Mouse (Mus musculus) myocyte (in vitro differentiated cells): ENCODE measurements around the gene Plekhb1.

Experiments
- CEBPB ChIP-seq: IDR thresholded peaks from 2 replicates; pipeline ENCODE4 v1.6.1; 2011; ENCODE audit warnings: mild to moderate bottlenecking, moderate library complexity; ENCODE audit not compliant: poor library complexity, insufficient read depth, severe bottlenecking
- E2F4 ChIP-seq: IDR thresholded peaks from one replicate; pipeline ENCODE4 v1.6.1; 2011; ENCODE audit warnings: mild to moderate bottlenecking, control low read depth, moderate library complexity; ENCODE audit not compliant: insufficient read depth
- MAX ChIP-seq: IDR thresholded peaks from one replicate; pipeline ENCODE4 v1.6.1; 2011; ENCODE audit warnings: low read depth, mild to moderate bottlenecking, control low read depth
- MYOD1 ChIP-seq, 3 experiments: IDR thresholded peaks; one replicate each; pipeline ENCODE4 v1.6.1; 2011; ENCODE audit warnings: control low read depth in 2 of 3, low read depth in 2 of 3, mild to moderate bottlenecking in 2 of 3, moderate library complexity in 1 of 3; ENCODE audit not compliant: insufficient read length in 2 of 3, control insufficient read depth in 1 of 3
- MYOG ChIP-seq, 3 experiments: IDR thresholded peaks; one replicate each; pipeline ENCODE4 v1.6.1; 2011; ENCODE audit warnings: control low read depth in 2 of 3, low read depth in 2 of 3, mild to moderate bottlenecking in 2 of 3; ENCODE audit not compliant: insufficient read length in 2 of 3, control insufficient read depth in 1 of 3, insufficient read depth in 1 of 3
- POLR2A ChIP-seq: IDR thresholded peaks from one replicate; pipeline ENCODE4 v1.6.1; 2011; ENCODE audit warnings: low read depth, mild to moderate bottlenecking, control low read depth, moderate library complexity; ENCODE audit not compliant: insufficient read length
- POLR2AphosphoS2 ChIP-seq: IDR thresholded peaks from one replicate; pipeline ENCODE4 v1.6.1; 2011; ENCODE audit warnings: low read depth, control low read depth; ENCODE audit not compliant: insufficient read length
- REST ChIP-seq: IDR thresholded peaks from one replicate; pipeline ENCODE4 v1.6.1; 2011; ENCODE audit warnings: mild to moderate bottlenecking, control low read depth, moderate library complexity; ENCODE audit not compliant: insufficient read depth, insufficient read length
- SRF ChIP-seq: IDR thresholded peaks from one replicate; pipeline ENCODE4 v1.6.1; 2011; ENCODE audit warnings: low read depth; ENCODE audit not compliant: control insufficient read depth, insufficient read length
- TCF12 ChIP-seq: IDR thresholded peaks from one replicate; pipeline ENCODE4 v1.6.1; 2011; ENCODE audit warnings: mild to moderate bottlenecking, control low read depth; ENCODE audit not compliant: poor library complexity, insufficient read depth, severe bottlenecking
- TCF3 ChIP-seq: IDR thresholded peaks from one replicate; pipeline ENCODE4 v1.6.1; 2011; ENCODE audit warnings: low read depth, control low read depth; ENCODE audit not compliant: insufficient read length
- USF1 ChIP-seq: IDR thresholded peaks from one replicate; pipeline ENCODE4 v1.6.1; 2011; ENCODE audit warnings: low read depth, mild to moderate bottlenecking, control low read depth, moderate library complexity

GRCm38 (mm10) chr7:100616121-100616857 is 45.9 kb downstream of the Plekhb1 start:
- TF ChIP-seq POLR2A, result no peak
- no peak for TF ChIP-seq MAX
- no peak for TF ChIP-seq POLR2AphosphoS2
- no peak for TF ChIP-seq TCF12
- TF ChIP-seq E2F4, result no peak
- TF ChIP-seq SRF, result no peak
- no peak for TF ChIP-seq TCF3
- no peak for TF ChIP-seq REST
- no peak for TF ChIP-seq CEBPB
- TF ChIP-seq MYOG (IDR thresholded peaks at IDR 0.05; ENCODE audit: control insufficient read depth in 1 of 3, insufficient read depth in 1 of 3, insufficient read length in 2 of 3, low read depth in 2 of 3), result no peak
- TF ChIP-seq USF1, result no peak
- no peak for TF ChIP-seq MYOD1 (IDR thresholded peaks at IDR 0.05; ENCODE audit: control insufficient read depth in 1 of 3, insufficient read length in 2 of 3, low read depth in 2 of 3)
